Mouse (Mus musculus): ENCODE results near the gene Nipa2. TPM values are rescaled to one million over a fixed set of nuclear protein-coding genes. Genes with fewer than 3 reads are reported as not detected.

Nipa2 gene
- total and polyA plus RNA-seq, 3 experiments = 24.4 to 50.4 (median 45.2) TPM

GRCm38 (mm10) chr7:55957916-55958315 lies 4.4 kb downstream of the Nipa2 start:
- dilution Hi-C loops (cut with MboI; ENCODE audit: extremely low pct_ligation_motif_present, extremely low pct_unique_long_range_greater_than_20kb, low sequenced_read_pairs) (no loop called here), in situ Hi-C loops (cut with MboI; ENCODE audit: low pct_ligation_motif_present, low pct_unique_long_range_greater_than_20kb, low sequenced_read_pairs) (no loop called here)
- no peak overlapping the region for H3K9ac ChIP-seq (ENCODE audit: insufficient read depth, low read depth)
- H3K27ac ChIP-seq (ENCODE audit: insufficient read depth, low read depth) = peak overlapping the region; percentile 46; the same call in 1 of the 2 replicates
- no peak overlapping the region for H3K4me3 ChIP-seq (replicated peaks in 1 of 3; ENCODE audit: low read depth in 2 of 3, low read length in 2 of 3, poor library complexity in 1 of 3)
- H3K9me3 ChIP-seq (replicated peaks; ENCODE audit: low read length) = no peaks in the 10 kb centered on the region
- peaks cover 0 to 24% of the 10 kb centered on the region in 2 experiments for H3K36me3 ChIP-seq (replicated peaks in 1 of 2; ENCODE audit: control insufficient read depth in 1 of 2, insufficient read depth in 1 of 2, low read length in 1 of 2)
- H3K4me2 ChIP-seq (ENCODE audit: insufficient read depth, low read depth, poor library complexity, severe bottlenecking) = peak overlapping the region; percentile 84
- H3K27me3 ChIP-seq (replicated peaks) = no peaks in the 10 kb centered on the region
- peak; percentile 29; the same call in 1 of the 2 replicates for TF ChIP-seq MXI1 (IDR thresholded peaks at IDR 0.05; ENCODE audit: low read depth, low read length)
- peak; percentile 51; the same call in 1 of the 2 replicates for TF ChIP-seq BHLHE40 (IDR thresholded peaks at IDR 0.05; ENCODE audit: low read depth, low read length)
- no peak for TF ChIP-seq POLR2A (IDR thresholded peaks at IDR 0.05; ENCODE audit: low read depth, low read length)
- no peak for DNase-seq (ENCODE audit: extremely low read depth)
- H3K4me1 ChIP-seq (ENCODE audit: control insufficient read depth in 1 of 2, insufficient read depth in 2 of 2) = peaks cover 2 to 54% of the 10 kb centered on the region in 2 experiments; a peak in 3 of 4 replicates
- peaks cover 54% of the 10 kb centered on the region for H3K79me2 ChIP-seq (replicated peaks; ENCODE audit: control insufficient read depth, extremely low read depth, insufficient read depth, poor library complexity, severe bottlenecking)

GRCm38 (mm10) chr7:55957178-55957577 lies 5.1 kb downstream of the Nipa2 start:
- H3K79me2 ChIP-seq (replicated peaks; ENCODE audit: control insufficient read depth, extremely low read depth, insufficient read depth, poor library complexity, severe bottlenecking) = peaks cover 54% of the 10 kb centered on the region
- in situ Hi-C loops (cut with MboI; ENCODE audit: low pct_ligation_motif_present, low pct_unique_long_range_greater_than_20kb, low sequenced_read_pairs) = no loop called here
- no peaks in the 10 kb centered on the region for H3K9me3 ChIP-seq (replicated peaks; ENCODE audit: low read length)
- peak overlapping the region; percentile 96 for H3K4me2 ChIP-seq (ENCODE audit: insufficient read depth, low read depth, poor library complexity, severe bottlenecking)
- TF ChIP-seq EP300 (IDR thresholded peaks at IDR 0.05; ENCODE audit: low read length) (no peak), ZNF384 (IDR thresholded peaks at IDR 0.05; ENCODE audit: low read depth, low read length) (peak; percentile 94), MAFK (IDR thresholded peaks at IDR 0.05; ENCODE audit: insufficient replicate concordance, low read length) (no peak), IRF4 (IDR thresholded peaks at IDR 0.05; ENCODE audit: low read depth, low read length) (peak; percentile 18; the same call in 1 of the 2 replicates)
- no peak for DNase-seq (ENCODE audit: extremely low read depth)
- dilution Hi-C loops (cut with MboI; ENCODE audit: extremely low pct_ligation_motif_present, extremely low pct_unique_long_range_greater_than_20kb, low sequenced_read_pairs) = no loop called here
- no peaks in the 10 kb centered on the region for H3K27me3 ChIP-seq (replicated peaks)
- H3K4me1 ChIP-seq (ENCODE audit: control insufficient read depth in 1 of 2, insufficient read depth in 2 of 2) = peaks cover 2 to 52% of the 10 kb centered on the region in 2 experiments; a peak in 3 of 4 replicates
- H3K27ac ChIP-seq (ENCODE audit: insufficient read depth, low read depth) = peak overlapping the region; percentile 12; the same call in 1 of the 2 replicates
- H3K4me3 ChIP-seq (replicated peaks in 1 of 3; ENCODE audit: low read depth in 2 of 3, low read length in 2 of 3, poor library complexity in 1 of 3) = peak overlapping the region in 2 of 3 experiments; percentile 19 to 32
- H3K9ac ChIP-seq (ENCODE audit: insufficient read depth, low read depth) = peak overlapping the region; percentile 40
- H3K36me3 ChIP-seq (replicated peaks in 1 of 2; ENCODE audit: control insufficient read depth in 1 of 2, insufficient read depth in 1 of 2, low read length in 1 of 2) = peaks cover 0 to 24% of the 10 kb centered on the region in 2 experiments

GRCm38 (mm10) chr7:55956054-55956453 lies 6.2 kb downstream of the Nipa2 start:
- dilution Hi-C loops (cut with MboI; ENCODE audit: extremely low pct_ligation_motif_present, extremely low pct_unique_long_range_greater_than_20kb, low sequenced_read_pairs) = no loop called here
- Histone ChIP-seq H3K9ac (ENCODE audit: insufficient read depth, low read depth) (no peak overlapping the region), H3K4me3 (replicated peaks in 1 of 3; ENCODE audit: low read depth in 2 of 3, low read length in 2 of 3, poor library complexity in 1 of 3) (no peak overlapping the region), H3K27ac (ENCODE audit: insufficient read depth, low read depth) (no peak overlapping the region), H3K4me1 (ENCODE audit: control insufficient read depth in 1 of 2, insufficient read depth in 2 of 2) (peaks cover 2 to 51% of the 10 kb centered on the region in 2 experiments; a peak in 3 of 4 replicates), H3K27me3 (replicated peaks) (no peaks in the 10 kb centered on the region), H3K36me3 (replicated peaks in 1 of 2; ENCODE audit: control insufficient read depth in 1 of 2, insufficient read depth in 1 of 2, low read length in 1 of 2) (peaks cover 0 to 24% of the 10 kb centered on the region in 2 experiments), H3K79me2 (replicated peaks; ENCODE audit: control insufficient read depth, extremely low read depth, insufficient read depth, poor library complexity, severe bottlenecking) (peaks cover 45% of the 10 kb centered on the region), H3K9me3 (replicated peaks; ENCODE audit: low read length) (no peaks in the 10 kb centered on the region), H3K4me2 (ENCODE audit: insufficient read depth, low read depth, poor library complexity, severe bottlenecking) (no peak overlapping the region)
- in situ Hi-C loops (cut with MboI; ENCODE audit: low pct_ligation_motif_present, low pct_unique_long_range_greater_than_20kb, low sequenced_read_pairs) = no loop called here
- TF ChIP-seq GABPA (IDR thresholded peaks at IDR 0.05; ENCODE audit: insufficient replicate concordance, low read depth, low read length) (no peak), ETS1 (conservative IDR thresholded peaks at IDR 0.05; ENCODE audit: low read depth, low read length) (no peak), USF2 (conservative IDR thresholded peaks at IDR 0.05; ENCODE audit: low read depth, low read length) (no peak), MAFK (IDR thresholded peaks at IDR 0.05; ENCODE audit: insufficient replicate concordance, low read length) (0 out of 2 replicates have a peak, but pooled peaks have one; percentile 51), TBP (conservative IDR thresholded peaks at IDR 0.05; ENCODE audit: low read depth, low read length) (no peak), NRF1 (IDR thresholded peaks at IDR 0.05; ENCODE audit: low read depth, low read length) (no peak), CHD1 (IDR thresholded peaks at IDR 0.05; ENCODE audit: low read depth, low read length) (no peak)
- no peak for DNase-seq (ENCODE audit: extremely low read depth)
